Mouse (Mus musculus): ENCODE measurements at regions not wholly inside any gene's neighbourhood (a gene's known extent, or its start where the extent isn't known, plus 50 kb on each side); places are given as distances from the start of the nearest gene placed in this dataset.
"Not testable (repeated sequence)": the region's sequence is repeated elsewhere in the genome, so short reads cannot be mapped to it uniquely, and the experiment has no call there.

DNA sequence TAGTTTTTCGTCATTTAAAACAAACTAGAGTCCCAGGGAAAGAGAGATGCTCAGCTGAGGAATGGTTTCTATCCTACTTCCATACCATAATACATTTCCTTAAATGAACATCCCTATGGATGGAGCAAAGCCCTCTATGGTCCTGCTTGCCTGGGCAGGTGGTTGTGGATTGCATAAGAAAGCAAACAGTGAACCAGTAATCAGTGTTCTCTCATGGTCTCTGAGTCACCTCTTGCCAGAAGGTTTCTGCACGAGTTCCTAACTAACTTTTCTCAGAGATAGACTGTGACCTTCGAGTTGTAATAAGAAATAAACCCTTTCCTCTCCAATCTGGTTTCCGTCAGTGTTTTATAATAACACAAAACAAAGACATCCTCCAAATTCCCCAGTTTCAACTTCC, 62.9 kb upstream of the Bet1 start:
- no peak for DNase-seq

GRCm38 (mm10) chr6:4158293-4158692, 71.5 kb upstream of the Bet1 start:
- no peak for DNase-seq

DNA sequence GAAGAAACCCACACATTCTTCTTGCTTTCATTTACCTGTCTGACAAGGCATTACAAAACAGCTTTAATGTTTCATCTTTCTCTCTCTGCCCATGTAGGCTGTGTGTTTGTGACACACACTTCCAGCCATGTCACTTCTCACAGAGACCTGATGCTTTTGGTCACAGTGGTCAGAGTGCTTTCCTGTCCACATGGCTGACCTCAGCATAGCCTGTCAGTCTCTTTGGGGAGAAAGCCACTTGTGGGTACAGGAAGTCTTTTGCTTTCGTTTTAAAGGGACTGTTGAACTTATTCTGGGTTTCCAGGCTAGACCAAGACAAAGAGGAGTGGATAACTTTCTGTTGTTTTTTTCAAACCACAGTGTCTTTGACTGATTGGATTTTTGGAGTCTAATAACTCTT, 77.0 kb upstream of the Bet1 start:
- DNase-seq: no peak

DNA sequence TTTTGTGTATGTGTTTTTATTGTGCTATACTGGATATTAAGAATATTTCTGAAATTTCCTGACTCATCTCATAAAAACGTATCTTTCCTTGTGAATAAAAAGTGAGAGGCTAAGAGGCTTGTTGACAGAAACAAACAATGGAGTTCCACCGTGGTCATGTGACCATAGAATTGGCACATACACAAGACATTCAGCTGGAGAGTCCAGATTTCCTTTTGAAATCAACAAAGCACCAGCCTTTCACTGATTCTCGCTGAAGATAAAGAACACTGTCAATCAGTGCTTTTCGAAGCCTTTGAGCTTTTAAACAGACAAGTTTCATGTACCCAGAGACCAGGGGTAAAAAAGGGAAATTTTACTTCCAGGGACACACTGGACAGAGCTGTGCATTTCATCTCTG, 80.3 kb upstream of the Bet1 start:
- no peak for DNase-seq

DNA sequence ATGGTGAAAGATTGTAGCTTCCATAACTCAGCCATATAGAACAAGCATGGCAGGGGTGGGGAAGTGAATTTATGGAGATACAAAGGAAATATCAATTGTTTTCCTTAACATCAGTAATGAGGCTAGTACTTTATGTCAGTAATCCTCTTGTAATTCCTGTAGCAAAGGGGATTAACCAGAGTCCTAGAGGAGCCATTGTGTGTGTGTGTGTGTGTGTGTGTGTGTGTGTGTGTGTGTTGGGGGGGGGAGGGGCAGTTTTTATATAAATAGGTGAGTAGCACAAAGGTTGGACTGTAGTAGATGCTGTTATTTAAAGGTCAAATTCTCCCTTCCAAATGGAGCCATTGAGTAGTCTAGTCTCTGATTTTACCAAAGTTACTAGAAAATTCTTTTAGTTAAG, 81.0 kb upstream of the Bet1 start:
- no peak for DNase-seq

- no peak for DNase-seq
These were observed 84.8 kb upstream of the Bet1 start for GRCm38 (mm10) chr6:4171561-4171960.

DNA sequence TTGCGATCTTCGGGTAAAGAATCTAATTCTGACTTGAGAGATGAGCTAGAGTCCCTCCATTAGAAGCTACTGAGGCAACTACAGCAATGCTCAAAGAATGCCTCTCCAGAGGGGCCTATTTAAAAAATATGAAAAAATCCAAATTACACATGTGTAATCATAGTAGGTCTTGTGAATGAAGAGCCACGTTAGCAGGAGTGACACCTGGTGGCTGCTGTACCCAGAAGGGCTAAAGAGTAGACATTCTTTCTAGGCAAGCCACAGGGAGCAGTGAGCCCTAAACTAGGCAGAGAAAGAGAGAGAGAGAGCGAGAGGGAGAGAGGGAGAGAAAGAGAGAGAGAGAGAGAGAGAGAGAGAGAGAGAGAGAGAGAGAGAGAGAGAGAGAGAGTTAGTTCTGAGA, 100.9 kb upstream of the Bet1 start:
- no peak for DNase-seq

GRCm38 (mm10) chr6:4190976-4191375, 104.2 kb upstream of the Bet1 start:
- not testable (repeated sequence) for DNase-seq

- no peak for DNase-seq
These were observed 106.5 kb upstream of the Bet1 start for GRCm38 (mm10) chr6:4193286-4193685.

DNA sequence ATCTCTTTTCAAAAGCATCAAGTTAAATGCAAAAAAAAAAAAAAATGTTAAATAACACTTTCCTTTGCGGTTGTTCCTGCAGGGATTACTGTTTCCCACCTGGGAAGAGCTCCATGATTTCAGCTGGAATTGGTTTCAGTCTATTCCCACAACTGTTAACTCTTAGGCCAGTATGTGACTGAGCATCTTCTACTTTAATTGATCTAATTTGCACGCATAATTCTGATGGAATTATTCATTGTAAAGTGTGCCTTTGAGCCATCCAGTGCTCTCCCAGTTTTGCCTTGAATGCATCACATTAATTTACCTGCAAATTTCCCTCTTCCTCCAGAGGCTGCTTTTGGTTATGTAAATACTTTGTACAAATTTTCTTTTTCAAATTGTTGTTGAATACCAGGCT, 114.4 kb upstream of the Bet1 start:
- DNase-seq: no peak

DNA sequence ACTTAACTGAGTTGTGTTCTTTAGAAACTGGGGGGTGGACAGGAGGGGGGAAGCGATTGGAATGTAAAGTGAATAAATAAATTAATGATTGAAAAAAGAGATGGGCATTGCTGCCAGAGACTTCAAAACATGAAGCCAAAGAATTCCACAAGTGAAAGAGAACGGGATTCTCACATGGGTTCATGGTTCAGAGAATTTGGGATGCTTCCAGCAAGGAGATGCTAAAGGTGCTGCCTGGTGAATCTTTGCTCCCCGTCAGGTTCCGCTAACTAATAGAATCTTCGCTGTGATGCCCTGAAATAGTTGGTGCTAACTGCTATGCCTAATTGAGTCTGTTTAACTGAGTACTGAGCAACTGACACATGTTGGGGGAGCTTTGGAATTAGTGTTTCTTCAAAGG, 118.9 kb upstream of the Bet1 start:
- DNase-seq: no peak

- DNase-seq: no peak
These were observed 158.7 kb upstream of the Bet1 start for GRCm38 (mm10) chr6:4245265-4246112.

GRCm38 (mm10) chr6:4246113-4246419, 159.3 kb upstream of the Bet1 start:
- DNase-seq: no peak

DNA sequence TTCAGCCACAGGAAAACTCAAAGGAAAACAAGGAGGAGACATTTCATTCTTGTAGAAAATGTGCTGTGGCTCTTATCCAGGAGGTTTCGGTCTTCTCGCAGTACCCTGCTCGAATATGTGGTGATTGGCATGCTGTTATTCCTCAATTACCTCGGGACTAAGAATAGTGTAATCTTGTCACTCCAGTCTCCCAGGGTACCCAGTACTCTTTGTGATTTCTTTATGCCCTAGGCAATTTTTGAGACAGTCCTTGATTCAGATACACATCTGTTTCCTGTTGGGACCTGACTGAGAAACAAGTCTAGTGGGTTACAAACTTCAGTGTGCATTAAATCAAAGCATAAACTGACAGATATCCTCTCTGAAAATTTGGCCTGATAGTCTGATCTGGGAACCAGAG, 189.8 kb upstream of the Bet1 start:
- no peak for DNase-seq

- no peak for DNase-seq
These were observed 190.6 kb upstream of the Bet1 start for GRCm38 (mm10) chr6:4277245-4277890.

GRCm38 (mm10) chr6:4291380-4291779, 204.6 kb upstream of the Bet1 start:
- DNase-seq: no peak

DNA sequence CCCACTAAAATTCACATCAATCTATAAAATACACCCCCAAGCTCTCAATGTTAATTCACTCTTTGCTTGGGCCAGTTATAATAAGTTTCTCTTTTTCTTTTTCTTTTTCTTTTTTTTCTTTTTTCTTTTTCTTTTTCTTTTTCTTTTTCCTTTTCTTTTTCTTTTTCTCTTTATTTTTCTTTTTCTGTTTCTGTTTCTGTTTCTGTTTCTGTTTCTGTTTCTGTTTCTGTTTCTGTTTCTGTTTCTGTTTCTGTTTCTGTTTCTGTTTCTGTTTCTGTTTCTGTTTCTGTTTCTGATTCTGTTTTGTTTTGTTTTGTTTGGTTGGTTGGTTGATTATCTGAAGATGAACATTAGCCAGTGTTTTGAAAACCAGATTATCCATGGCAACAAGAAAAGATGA, 201.2 kb upstream of the Col1a2 start:
- not testable (repeated sequence) for DNase-seq

- DNase-seq: no peak
These were observed 154.7 kb upstream of the Col1a2 start for GRCm38 (mm10) chr6:4349953-4350352.

GRCm38 (mm10) chr6:4362220-4362619, 142.4 kb upstream of the Col1a2 start:
- no peak for DNase-seq

DNA sequence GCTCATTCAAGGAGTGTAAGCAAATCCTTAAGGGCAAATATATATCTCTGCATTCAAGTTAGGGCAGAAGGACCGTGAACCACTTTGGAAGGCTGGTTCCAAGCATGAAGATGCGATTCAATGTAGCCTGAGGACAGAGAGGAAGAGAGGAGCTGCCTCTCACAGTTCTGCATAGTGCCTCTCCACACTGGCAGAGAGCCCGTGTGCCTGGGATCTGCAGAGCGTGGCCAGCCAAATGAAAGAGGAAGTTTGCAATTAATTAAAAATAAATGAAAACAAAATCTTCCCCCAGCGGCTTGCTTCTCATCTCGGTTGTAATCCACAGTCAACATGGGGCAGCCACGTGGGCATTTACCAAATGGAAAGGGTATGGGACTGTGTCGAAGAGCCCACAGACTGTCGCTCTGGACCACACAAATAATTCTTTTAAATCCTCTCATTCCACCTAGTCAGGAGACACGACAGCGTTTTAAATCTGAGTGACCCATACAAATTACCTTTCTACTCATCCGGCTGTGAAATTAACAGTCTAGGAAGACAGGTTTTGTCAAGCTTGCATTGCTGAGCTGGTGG, 129.1 kb upstream of the Col1a2 start:
- no peak for DNase-seq

DNA sequence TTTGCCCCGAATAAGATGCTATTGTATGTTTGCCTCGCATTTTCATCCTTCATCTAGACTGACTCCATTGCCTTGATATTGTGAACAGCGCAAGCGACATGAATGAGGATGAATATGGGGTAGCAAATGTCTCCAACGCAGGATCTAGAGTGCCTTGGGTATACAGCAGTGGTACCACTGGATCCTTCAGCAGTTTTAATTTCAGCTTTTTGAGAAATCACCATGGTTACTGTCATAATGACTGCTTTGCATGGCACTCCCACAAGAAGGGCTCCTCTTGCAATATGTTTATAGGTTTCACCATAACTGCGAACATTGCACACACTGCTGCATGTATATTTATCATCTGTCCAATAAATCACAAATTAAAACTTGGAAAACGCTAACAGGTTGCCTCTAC, 107.8 kb upstream of the Col1a2 start:
- no peak for DNase-seq

- DNase-seq: no peak
These were observed 106.7 kb upstream of the Col1a2 start for GRCm38 (mm10) chr6:4397695-4398598.

- no peak for DNase-seq
These were observed 106.0 kb upstream of the Col1a2 start for GRCm38 (mm10) chr6:4398599-4398980.

All from cerebellum, postnatal 25 days (tissue).